Mouse (Mus musculus) olfactory bulb, adult 2 months (tissue): ENCODE results near the gene Fgfr2.

Source experiments
- CTCF ChIP-seq: fragments of 200-500 bp; IDR thresholded peaks from 2 replicates; pipeline ENCODE4 v1.5.1; 2012; ENCODE audit warnings: low read depth, mild to moderate bottlenecking, low read length, moderate library complexity; ENCODE audit not compliant: insufficient read depth
- POLR2A ChIP-seq: fragments of 200-500 bp; IDR thresholded peaks from 2 replicates; pipeline ENCODE4 v1.6.1; 2012; ENCODE audit warnings: mild to moderate bottlenecking, low read depth, low read length, moderate library complexity; ENCODE audit not compliant: insufficient read depth

DNA sequence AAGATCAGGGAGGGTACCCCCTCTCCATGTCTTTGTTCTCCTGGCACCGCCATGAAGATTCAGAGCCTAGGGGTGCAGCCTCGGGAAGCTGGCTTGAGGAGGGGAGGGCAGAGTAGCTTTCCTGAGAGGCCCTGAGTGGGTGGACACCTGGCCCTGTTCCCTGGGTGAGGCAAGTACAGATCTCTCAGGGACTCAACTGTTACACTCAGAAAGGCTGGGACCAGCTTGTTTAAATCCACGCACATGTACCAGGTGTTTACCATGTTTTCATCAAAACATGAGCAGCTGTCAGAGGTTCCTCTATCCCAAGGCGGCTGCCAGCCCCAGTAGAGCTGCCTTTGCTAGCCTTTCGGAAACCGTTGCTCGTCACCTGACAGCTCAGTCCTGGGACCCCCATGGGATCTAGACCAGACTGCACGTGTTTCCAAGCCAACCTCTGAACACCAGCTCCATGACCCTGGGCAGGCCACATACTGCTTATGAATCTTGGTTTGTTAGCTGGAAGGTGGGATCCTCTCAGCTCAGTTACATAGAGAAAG is 425.8 kb downstream of the Fgfr2 start:
- TF ChIP-seq CTCF (no peak), POLR2A (no peak)
